Mouse (Mus musculus) thymus, adult 18-20 months (tissue): ENCODE measurements around the gene Fen1.
A peak's percentile ranks its signal among the peaks of the same experiment; 100 is the strongest.

Experiments
- DNase-seq, 2 experiments: peaks; one replicate each; pipeline ENCODE4 v3.0.0; 2022; ENCODE audit warnings: mixed read lengths in 2 of 2

Fen1 gene

DNA sequence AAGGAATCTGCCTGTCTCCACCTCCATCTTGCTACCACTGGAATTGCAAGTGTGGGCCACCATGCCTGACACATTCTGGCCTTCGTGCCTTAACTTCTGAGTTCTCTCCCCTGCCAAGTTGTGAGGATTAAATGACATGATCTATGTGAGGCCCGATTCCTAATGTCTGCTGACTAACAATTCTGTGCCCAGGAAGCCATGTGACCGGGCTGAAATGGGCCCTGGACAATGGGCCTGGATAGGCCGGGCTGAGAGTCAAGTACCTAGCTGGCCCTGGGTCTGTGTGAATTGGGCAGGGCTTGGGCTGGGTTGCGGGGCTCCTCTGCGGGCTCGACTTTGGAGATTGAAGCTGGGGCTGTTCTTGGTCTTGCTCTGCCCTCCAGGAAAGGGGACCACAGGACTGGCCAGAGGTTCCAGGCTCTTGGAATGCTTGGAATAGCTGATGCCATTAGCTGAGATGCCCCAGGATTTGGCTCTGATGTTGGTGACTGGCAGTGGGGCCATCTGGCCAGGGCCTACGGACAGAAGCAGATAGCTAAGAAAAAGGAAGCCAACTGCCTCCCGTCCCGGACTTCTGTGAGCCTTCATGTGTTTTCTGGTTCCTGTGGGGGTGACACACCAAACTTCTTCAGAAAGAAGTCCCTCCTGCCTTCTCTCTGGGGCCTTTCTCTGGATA, 10.0 kb upstream of the Fen1 start:
- DNase-seq, result no peak

GRCm38 (mm10) chr19:10210885-10211284, 6.9 kb upstream of the Fen1 start:
- DNase-seq, result no peak

GRCm38 (mm10) chr19:10208851-10209250, 4.9 kb upstream of the Fen1 start:
- DNase-seq, result no peak

DNA sequence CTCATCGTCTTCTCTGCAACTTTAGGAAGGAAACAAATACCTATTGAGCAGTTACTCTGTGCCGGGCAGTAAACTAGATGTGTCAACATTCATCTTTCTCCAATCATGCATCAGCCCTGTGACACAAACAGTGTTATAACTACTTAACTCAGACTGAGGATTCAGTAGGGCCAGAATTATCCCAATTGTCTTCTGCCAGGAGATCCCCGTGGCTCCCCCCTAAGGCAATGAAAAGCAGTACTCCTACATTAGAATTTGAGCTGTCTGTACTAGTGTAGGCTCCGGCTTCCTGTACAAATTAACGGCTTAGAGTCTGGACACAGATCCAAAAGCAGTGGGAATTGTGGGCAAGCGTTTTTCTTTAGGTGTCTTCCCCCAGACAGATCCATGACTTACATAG, 1.1 kb upstream of the Fen1 start:
- no peak for DNase-seq

DNA sequence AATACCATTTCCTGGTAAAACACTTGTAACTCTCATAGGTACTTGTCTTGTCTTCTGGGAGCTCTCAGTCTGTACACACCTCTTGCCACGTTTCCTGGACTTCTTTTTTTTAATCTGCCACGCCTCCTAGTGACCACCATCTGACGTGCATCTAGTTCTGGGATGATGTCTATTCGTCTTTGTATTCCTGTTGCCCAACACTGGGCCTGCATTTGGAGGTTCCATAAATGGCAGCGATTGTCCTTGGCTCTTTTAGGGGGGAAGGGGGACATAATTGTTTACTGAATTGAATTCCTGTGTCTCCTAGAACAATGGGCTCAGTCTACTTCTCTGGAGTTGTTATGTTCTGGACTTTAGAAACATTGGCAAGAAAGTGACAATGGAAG, 640 bp upstream of the Fen1 start:
- DNase-seq, result no peak

DNA sequence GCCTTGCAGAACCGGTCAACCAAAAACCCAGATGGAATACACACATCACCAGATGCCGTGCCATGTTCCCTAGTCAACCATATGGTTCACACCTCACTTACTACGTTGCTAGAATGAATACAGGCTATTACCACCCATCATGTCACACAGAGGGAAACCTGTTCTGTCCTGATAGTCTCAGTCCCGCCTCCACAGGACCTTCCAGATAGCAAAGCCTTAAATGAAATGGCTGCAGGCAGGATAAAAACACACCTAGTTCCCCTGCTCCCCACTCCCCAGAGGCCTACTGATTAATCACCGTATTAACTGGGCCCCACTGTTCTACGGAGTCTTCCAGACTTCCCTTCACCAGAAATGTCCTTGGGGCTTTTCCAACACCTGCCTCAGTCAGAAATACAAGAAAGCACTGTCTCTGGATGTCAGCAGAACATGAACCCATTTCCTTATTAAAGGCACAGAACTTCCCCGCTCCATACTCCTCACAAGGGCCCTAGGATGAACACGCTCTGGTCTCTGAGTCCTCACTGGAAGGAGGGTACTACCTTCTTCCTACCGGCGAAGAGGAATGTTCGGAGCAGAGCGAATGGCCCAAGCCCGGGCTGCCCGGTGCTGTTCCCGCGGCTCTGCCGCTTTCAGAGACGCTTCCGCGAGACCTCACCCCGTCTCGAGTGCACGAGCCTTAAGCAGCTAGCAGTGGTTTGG, 672 bp downstream of the Fen1 start:
- DNase-seq, result no peak

GRCm38 (mm10) chr19:10198723-10199122, 5.2 kb downstream of the Fen1 start:
- peak; percentile 31 to 37 for DNase-seq

DNA sequence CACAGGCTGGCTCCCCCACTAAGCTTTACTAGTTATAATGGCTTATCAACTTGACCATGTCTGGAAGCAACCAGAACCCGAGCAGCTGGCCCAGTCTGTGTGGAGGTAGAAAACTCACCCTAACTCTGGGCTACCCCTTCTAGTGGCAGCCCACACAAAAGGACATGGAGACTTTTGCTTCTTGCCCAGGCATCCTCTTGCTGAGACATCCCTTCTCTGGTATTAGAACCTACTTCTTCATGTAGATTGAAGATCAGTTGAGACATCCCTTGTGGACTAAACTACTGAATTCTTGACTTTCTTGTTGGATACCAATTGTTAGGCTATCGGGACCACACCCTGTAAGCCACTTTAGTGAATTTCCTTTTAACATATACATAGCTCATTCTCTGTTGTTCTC, 5.7 kb downstream of the Fen1 start:
- DNase-seq, result no peak

DNA sequence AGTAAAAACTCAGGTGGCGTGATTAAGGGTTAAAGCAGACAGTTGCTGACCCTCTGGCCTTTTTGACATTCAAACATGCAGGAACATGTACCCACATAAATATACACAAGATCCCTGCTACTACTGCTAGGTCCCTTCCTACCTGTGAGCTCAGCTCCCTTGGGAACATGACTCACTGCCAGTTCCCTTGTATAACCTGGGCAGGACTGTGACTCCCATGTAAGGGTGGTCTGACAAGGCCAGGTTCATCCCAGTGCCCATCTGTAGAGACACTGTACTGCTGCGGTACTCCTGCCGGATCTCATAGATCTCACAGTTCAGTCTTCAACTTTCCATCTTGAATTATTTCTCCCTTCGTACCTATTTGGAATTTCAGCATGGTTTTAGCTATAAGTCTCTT, 6.8 kb downstream of the Fen1 start:
- DNase-seq, result no peak

GRCm38 (mm10) chr19:10195252-10195651, 8.7 kb downstream of the Fen1 start:
- no peak for DNase-seq

DNA sequence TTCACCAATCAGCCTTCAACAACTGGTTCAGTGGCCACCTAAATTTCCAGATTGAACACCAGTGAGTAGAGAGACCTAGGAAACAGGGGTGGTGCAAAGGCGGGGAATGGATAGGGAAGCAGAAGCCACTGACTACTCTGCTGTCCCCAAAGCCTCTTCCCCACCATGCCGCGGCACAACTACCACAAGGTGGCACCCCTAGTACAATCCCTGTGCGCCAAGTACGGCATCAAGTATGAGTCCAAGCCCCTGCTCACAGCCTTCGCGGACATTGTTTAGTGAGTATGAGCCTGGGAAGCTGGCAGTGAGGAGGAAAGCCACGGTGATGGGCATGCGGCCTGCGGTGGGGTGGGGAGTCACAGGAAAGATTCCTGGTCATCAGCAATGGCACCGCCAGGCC, 9.6 kb downstream of the Fen1 start:
- no peak for DNase-seq

DNA sequence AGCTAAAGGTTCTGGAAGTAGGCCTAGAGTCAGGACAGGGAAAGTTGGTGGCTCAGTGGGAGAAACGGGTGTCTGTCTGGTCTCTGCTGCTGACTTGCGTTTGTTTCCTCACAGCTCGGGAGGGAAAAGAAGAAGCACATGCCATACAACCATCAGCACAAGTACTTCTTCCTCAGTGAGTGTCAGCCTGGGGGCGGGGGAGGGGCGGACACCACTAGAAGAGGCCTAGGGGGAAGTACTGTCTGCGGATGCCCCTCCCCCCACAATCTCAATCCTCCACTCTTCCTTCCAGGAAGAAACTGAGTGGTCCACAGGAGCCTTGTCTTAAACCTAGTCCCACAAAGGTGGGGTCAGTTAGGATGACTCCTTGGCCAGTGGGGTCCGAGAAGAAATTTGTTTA, 12.6 kb downstream of the Fen1 start:
- no peak for DNase-seq

GRCm38 (mm10) chr19:10190796-10191195, 13.2 kb downstream of the Fen1 start:
- peak in 1 of 2 experiments; percentile 41 for DNase-seq

GRCm38 (mm10) chr19:10189940-10190339, 14.0 kb downstream of the Fen1 start:
- DNase-seq, result no peak

DNA sequence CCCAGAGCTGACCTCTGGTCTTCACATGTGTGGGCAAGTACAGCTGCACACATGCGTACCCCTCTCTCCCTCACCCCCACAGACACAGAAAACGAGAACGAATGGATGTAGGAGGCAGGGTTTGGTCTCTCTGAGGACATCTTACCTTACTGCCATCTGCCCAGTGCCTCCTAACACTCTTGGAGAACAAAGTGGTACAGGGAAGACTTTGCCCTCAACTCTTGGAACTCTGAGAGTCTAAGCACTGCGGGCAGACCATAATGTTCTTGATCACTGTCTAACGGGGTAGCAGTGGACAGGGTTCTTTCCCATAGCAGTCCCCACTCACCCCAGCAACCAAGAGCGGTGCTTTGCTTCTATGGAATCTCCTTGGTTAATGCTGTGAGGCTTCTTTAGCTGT, 14.9 kb downstream of the Fen1 start:
- DNase-seq, result no peak

- DNase-seq, result no peak
Measured at GRCm38 (mm10) chr19:10188281-10188811, 15.6 kb downstream of the Fen1 start.

DNA sequence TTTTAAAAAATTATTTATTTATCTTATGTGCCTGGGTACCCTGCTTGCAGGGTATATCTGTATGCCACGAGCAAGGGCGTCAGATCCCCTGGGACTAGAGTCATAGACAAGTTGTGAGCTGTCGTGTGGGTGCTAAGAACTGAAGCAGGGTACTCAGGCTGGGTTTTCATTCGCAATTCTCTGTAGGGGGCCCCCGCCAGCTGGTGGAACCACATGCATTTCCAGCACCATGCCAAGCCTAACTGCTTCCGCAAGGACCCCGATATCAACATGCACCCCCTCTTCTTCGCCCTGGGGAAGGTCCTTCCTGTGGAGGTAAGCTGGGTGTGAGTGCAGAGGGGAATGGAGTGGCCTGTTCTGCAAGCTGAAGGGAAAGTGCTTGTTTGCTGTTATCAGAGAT, 17.4 kb downstream of the Fen1 start:
- DNase-seq, result no peak

- DNase-seq, result no peak
Measured at GRCm38 (mm10) chr19:10185876-10186275, 18.1 kb downstream of the Fen1 start.

DNA sequence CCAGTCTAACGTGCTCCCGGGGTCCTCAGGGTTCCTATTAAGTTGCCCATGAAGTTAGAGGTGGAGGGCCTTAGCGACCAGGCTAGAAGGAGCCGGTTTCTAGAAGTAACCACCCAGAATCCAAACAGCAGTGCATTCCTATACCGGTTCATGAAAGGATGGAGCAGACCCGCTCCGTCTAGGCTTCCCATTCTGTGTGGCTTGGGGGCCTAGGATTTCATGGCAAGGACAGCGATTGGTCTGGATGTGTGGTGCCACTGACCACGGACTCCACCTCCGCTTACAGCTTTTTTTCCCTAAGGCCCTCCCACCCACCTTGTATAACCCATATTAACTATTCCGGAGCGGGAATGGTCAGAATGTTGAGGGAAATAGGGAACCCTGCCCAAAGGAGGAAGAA, 19.9 kb downstream of the Fen1 start:
- no peak for DNase-seq

DNA sequence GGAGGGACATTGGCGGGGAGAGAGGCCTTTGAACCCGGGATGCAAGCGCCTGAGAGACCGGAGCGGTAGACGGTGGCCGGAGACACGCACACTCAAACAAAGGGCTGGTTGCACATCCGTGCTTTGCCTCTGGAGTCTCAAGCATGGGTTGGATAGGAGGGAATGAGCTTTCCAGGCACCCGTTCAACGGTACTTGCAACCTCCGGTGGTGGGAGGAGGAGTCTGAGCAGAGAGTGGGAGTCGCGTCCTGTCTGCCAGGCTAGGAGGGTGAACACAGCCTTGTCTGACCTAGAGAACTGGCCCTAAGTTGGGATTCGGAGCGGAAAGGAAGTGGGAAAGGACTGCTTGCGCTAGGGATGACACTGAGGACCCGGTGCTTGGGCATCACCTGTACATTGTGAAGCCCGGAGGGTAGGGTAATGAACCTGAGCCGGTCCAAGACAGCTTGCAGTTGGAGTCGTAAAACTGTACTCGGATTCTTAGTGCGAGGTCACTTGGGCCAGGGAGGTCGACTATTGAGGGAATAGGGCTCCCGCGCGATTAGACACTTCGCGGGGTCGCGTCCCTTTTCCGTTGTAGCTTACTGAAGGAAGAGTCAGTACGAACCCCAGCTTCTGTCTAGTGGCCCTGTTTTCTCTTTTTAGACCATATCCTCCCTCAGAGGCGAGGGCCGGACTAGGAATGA, 20.5 kb downstream of the Fen1 start:
- peak; percentile 36 to 51 for DNase-seq

GRCm38 (mm10) chr19:10182670-10183298, 21.2 kb downstream of the Fen1 start, which contains the start of gene Fads1:
Gene Fads1 (plus strand): TSS chr19:10182888.
- DNase-seq, result peak; percentile 86 to 89

GRCm38 (mm10) chr19:10182142-10182541, 21.8 kb downstream of the Fen1 start:
- no peak for DNase-seq

DNA sequence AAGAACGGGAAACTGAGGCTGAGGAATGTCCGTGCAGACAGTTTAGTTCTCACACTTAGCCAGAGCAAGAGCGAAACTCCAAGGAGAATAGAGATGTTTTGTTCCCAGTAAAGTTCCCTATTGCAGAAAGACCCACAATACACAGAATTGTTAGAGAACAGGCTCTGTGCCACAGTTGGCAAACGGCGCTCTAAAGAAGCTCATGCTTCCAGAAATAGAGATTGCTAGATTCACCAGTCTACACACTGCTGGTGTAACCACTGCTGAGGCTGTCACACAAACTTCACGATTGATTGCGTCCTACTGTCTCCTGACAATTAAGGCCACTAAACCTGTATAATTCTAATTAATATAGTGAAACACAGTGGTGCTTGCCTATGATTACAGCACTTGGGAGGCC, 22.7 kb downstream of the Fen1 start:
- DNase-seq, result no peak
